Mouse (Mus musculus) stomach, embryonic 15.5 days (tissue): Measurements from ENCODE around the gene Pbx1. TPM values are rescaled to one million over a fixed set of nuclear protein-coding genes. Genes with fewer than 3 reads are reported as not detected.

ENCODE experiments used
- ATAC-seq: fragments of 200-750 bp; cut with Nextera tagmentation; 2 replicates; pipeline ENCODE4 v1.8.0; 2017; ENCODE audit warnings: low read depth, moderate number of reproducible peaks, moderate TSS enrichment; ENCODE audit not compliant: insufficient read depth, low FRiP score
- H3K27ac ChIP-seq: fragments of 300-500 bp; sonication (generic); 2 replicates; pipeline ENCODE4 v1.5.1; 2015; ENCODE audit warnings: mild to moderate bottlenecking, inconsistent platforms
- H3K27me3 ChIP-seq: fragments of 300-500 bp; sonication (generic); replicated peaks from 2 replicates; pipeline ENCODE4 v1.6.1; 2015; ENCODE audit warnings: inconsistent platforms
- H3K36me3 ChIP-seq: fragments of 300-500 bp; sonication (generic); 2 replicates; pipeline ENCODE4 v1.6.1; 2015; ENCODE audit warnings: inconsistent platforms
- H3K4me1 ChIP-seq: fragments of 300-500 bp; sonication (generic); 2 replicates; pipeline ENCODE4 v1.6.1; 2015; ENCODE audit warnings: inconsistent platforms
- H3K4me2 ChIP-seq: fragments of 300-500 bp; sonication (generic); 2 replicates; pipeline ENCODE4 v1.6.1; 2015; ENCODE audit warnings: mild to moderate bottlenecking, inconsistent platforms
- H3K4me3 ChIP-seq: fragments of 300-500 bp; sonication (generic); replicated peaks from 2 replicates; pipeline ENCODE4 v1.5.1; 2015; ENCODE audit warnings: inconsistent platforms
- H3K9ac ChIP-seq: fragments of 300-500 bp; sonication (generic); 2 replicates; pipeline ENCODE4 v1.6.1; 2015; ENCODE audit warnings: inconsistent platforms
- H3K9me3 ChIP-seq: fragments of 300-500 bp; sonication (generic); 2 replicates; pipeline ENCODE4 v1.6.1; 2016; ENCODE audit warnings: inconsistent platforms
- WGBS: fragments of 180-500 bp; shearing (Covaris S2); methylation state at CpG from one replicate; pipeline ENCODE4 v1.1.7; 2015; 5-methylcytosine and 5-hydroxymethylcytosine counted together
- polyA plus RNA-seq: library from polyadenylated mRNA; unstranded; fragments of >200 nt; fragmentation: Nextera tagmentation; extraction: Ambion mirVana; gene quantifications from 2 replicates; pipeline ENCODE4 v1.2.1, GENCODE M21; 2015

Pbx1 gene
- polyA plus RNA-seq, 1 experiment from 2014 or later: 36.2 TPM

DNA sequence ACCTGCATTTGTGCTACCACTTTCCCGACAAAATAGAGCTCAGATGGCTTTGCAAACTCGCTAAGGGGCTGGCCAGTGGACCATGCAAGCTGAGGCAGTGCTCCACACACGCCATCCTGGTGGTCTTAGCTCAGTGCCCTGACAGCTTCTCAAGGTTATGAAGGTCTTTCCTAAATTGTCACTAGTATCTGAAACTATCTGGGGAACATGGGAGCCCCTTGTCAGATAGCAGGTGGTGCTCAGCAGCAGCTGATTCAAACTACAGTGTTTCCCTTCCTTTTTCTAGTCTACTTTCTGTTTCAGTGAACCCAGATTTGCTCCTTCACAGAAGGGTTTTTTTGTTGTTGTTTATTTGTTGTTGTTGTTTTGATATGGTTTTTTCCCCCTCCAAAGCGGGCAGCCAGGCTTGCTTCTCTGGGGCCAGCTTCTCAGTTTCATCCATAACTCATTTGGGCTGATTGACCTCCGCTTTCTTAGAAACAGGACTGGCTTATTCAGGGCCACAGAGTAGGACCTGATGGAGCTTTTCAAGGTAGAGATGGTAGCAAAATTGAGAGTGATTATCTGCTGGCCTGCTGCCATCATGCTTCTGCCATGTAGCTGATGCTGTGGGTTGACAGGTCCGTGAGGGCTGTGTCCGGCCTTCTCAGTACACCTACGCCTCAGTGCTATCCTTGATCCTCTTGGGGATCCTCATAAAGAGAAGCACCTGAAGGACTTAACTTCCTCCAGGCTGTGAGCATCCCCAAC is 141.7 kb downstream of the Pbx1 start:
- Histone ChIP-seq H3K9ac (no peak overlapping the region), H3K27me3 (no peaks in the 10 kb centered on the region), H3K9me3 (no peaks in the 10 kb centered on the region), H3K4me3 (no peak overlapping the region), H3K4me2 (no peak overlapping the region), H3K36me3 (no peaks in the 10 kb centered on the region), H3K4me1 (peaks cover 31% of the 10 kb centered on the region), H3K27ac (no peak overlapping the region)
- no peak for ATAC-seq
- WGBS: 80% methylated on average over 8 of the region's 8 CpGs

DNA sequence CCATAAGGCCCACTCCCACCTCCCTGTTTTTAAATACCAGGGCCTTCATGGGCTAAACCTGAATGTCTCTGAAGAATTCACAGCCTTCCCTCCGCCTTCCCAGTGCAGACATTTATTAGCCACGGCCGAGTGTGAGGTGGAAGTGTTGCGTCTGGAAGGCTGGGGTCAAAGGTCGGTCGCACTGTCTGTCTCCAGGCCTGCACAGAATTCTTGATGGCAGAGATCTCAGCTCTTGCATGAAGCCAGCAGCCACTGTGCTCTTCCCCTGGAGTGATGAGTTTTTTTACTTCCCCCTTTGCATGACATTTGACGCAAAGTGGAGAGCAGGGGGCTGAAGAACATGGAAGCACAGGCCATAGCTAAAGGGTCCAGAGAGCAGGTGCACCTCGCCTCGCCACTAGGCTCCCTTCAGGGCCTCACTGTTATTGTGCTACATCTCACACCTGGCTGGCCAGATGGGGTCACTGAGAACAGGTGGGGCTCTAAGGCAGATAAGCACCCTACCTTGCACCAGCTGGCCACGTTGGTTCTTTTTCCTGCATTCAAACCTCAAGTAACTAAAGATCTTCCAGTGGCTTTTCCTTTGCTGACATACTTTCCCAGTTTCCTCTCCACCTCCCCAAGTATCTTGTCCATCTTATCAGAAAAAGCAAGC is 143.1 kb downstream of the Pbx1 start:
- no peak overlapping the region for H3K4me3 ChIP-seq
- peak overlapping the region; percentile 13; the same call in 1 of the 2 replicates for H3K4me2 ChIP-seq
- ATAC-seq: peak; percentile 25; the same call in 1 of the 2 replicates
- H3K27ac ChIP-seq: peak overlapping the region; percentile 77
- H3K4me1 ChIP-seq: peaks cover 38% of the 10 kb centered on the region
- WGBS: 51% methylated on average over 10 of the region's 10 CpGs
- no peaks in the 10 kb centered on the region for H3K27me3 ChIP-seq
- H3K9me3 ChIP-seq: no peaks in the 10 kb centered on the region
- H3K9ac ChIP-seq: no peak overlapping the region
- no peaks in the 10 kb centered on the region for H3K36me3 ChIP-seq

DNA sequence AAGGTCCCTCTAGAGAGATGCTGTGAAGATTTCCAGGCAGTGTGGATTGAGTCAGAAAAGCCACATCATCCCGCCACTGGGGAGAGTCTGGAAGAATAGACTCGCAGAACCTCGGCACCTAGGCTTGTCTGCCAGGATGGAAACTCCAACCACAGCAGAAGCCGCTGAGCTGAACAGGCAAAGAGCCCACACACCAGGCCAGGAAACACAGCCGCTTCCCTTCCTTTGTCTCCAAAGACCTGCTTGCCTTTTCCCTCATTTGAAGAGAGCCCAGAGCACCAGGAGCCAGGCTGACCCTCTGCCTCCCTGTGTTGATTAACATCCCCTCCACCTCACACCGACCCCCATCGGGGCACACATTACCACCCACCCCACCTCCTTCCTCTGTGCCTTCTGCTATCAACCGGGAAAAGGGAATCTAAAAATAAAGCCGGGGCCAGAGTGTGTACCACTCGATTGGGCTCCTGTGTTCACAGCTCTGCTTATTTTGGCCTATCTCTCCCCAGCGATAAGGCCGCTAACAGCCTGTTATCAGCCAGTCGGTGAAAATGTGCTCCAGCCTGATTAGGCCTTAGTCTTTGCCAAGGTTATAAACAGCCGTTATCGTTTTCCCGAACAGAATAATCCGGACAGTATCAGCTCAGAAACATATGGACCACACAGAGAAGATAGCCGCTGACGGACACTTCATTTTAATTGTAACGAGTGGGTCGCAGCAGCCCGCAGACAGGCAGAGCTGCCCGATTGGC is 144.1 kb downstream of the Pbx1 start:
- WGBS: 31% methylated on average over 23 of the region's 23 CpGs
- ATAC-seq: peak; percentile 95
- Histone ChIP-seq H3K27ac (peak overlapping the region; percentile 77), H3K4me2 (peak overlapping the region; percentile 34; the same call in 1 of the 2 replicates), H3K4me1 (peaks cover 42% of the 10 kb centered on the region), H3K9me3 (no peaks in the 10 kb centered on the region), H3K4me3 (no peak overlapping the region), H3K36me3 (no peaks in the 10 kb centered on the region), H3K9ac (no peak overlapping the region), H3K27me3 (no peaks in the 10 kb centered on the region)

DNA sequence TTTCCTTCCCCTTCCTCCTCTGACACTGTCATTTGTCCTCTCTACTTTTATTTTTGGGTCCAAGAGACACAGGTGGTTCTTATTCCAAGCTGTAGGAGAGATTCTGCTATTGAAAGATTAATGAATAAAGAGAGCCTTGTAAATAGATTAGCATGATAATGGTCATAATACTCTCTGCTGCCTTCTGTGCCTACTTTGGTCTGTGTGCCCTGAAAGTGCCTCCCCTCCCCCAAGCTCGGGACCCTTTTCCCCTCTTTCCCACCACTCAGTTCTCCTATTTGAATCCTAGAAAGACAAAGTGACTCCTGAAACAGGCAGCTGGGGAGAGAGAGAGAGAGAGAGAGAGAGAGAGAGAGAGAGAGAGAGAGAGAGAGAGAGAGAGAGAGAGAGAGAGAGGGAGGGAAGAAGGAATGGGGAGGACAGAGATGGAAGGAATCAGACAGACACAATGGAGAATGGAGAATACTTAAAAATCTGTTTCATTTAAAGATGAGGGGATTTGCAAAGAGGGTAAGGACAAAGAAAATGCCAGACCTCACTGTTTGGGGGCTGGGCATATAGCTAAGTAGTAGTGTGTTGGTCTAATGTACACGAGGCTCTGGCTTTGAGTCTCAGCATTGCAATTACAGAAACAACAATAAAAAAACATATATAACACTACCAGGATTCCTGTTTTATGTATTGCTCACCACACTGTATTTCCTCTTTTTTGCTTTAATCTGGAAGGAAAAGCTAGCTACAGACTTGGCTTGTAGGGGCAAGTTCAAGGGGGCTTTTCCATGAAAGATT is 145.0 kb downstream of the Pbx1 start:
- ATAC-seq: no peak
- WGBS: 50% methylated on average over 2 of the region's 2 CpGs
- H3K27ac ChIP-seq: peak overlapping the region; percentile 77
- peaks cover 42% of the 10 kb centered on the region for H3K4me1 ChIP-seq
- no peaks in the 10 kb centered on the region for H3K36me3 ChIP-seq
- H3K4me3 ChIP-seq: no peak overlapping the region
- H3K9ac ChIP-seq: no peak overlapping the region
- H3K4me2 ChIP-seq: no peak overlapping the region
- H3K27me3 ChIP-seq: no peaks in the 10 kb centered on the region
- H3K9me3 ChIP-seq: no peaks in the 10 kb centered on the region

GRCm38 (mm10) chr1:168284566-168285141 is 147.4 kb downstream of the Pbx1 start:
- Histone ChIP-seq H3K4me2 (no peak overlapping the region), H3K9ac (no peak overlapping the region), H3K27ac (peak overlapping the region; percentile 41; the same call in 1 of the 2 replicates), H3K4me1 (peaks cover 31% of the 10 kb centered on the region), H3K36me3 (no peaks in the 10 kb centered on the region), H3K4me3 (no peak overlapping the region), H3K27me3 (no peaks in the 10 kb centered on the region), H3K9me3 (no peaks in the 10 kb centered on the region)
- 34% methylated on average over 9 of the region's 9 CpGs for WGBS
- ATAC-seq: no peak

- no peak for ATAC-seq
- peaks cover 28% of the 10 kb centered on the region for H3K4me1 ChIP-seq
- 0 out of 2 replicates have a peak overlapping the region, but pooled peaks have one; percentile 1 for H3K27ac ChIP-seq
Measured at GRCm38 (mm10) chr1:168283841-168284565, 148.1 kb downstream of the Pbx1 start.

GRCm38 (mm10) chr1:168283421-168283820 is 148.6 kb downstream of the Pbx1 start:
- no peaks in the 10 kb centered on the region for H3K9me3 ChIP-seq
- H3K36me3 ChIP-seq: no peaks in the 10 kb centered on the region
- ATAC-seq: no peak
- H3K4me3 ChIP-seq: no peak overlapping the region
- H3K27me3 ChIP-seq: no peaks in the 10 kb centered on the region
- 73% methylated on average over 2 of the region's 2 CpGs for WGBS
- no peak overlapping the region for H3K27ac ChIP-seq
- H3K9ac ChIP-seq: no peak overlapping the region
- no peak overlapping the region for H3K4me2 ChIP-seq
- peaks cover 22% of the 10 kb centered on the region for H3K4me1 ChIP-seq

More at GRCm38 (mm10) chr1:168283841-168284565, 148.1 kb downstream of the Pbx1 start:
- no peak overlapping the region for H3K9ac ChIP-seq
- no peak overlapping the region for H3K4me3 ChIP-seq
- H3K9me3 ChIP-seq: no peaks in the 10 kb centered on the region
- H3K4me2 ChIP-seq: no peak overlapping the region
- H3K36me3 ChIP-seq: no peaks in the 10 kb centered on the region
- H3K27me3 ChIP-seq: no peaks in the 10 kb centered on the region
- 49% methylated on average over 15 of the region's 15 CpGs for WGBS

- WGBS: 83% methylated on average over 5 of the region's 5 CpGs
- Histone ChIP-seq H3K27me3 (no peaks in the 10 kb centered on the region), H3K4me2 (no peak overlapping the region), H3K4me1 (no peaks in the 10 kb centered on the region), H3K9ac (no peak overlapping the region), H3K27ac (no peak overlapping the region), H3K36me3 (no peaks in the 10 kb centered on the region), H3K9me3 (no peaks in the 10 kb centered on the region), H3K4me3 (no peak overlapping the region)
- no peak for ATAC-seq
Measured at GRCm38 (mm10) chr1:168275678-168276077, 156.4 kb downstream of the Pbx1 start.

DNA sequence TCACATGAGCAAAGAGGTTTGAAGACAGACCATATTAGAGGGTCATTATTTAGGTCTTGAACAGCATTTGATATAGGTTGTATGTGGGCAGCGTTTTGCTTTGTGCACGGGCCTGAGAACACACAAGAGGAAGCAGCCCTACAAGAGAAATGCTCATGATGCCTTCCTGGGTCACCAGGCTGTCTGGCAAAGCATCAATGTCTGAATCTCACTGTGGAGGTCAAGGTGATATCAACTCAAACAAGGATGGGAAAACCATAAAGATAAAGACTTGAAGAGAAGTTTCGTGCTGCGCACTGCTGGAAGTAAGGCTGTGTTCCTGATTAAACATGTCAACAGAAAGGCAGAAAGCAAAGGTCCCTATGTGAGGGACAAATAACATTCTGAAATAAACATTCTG is 157.8 kb downstream of the Pbx1 start:
- no peak overlapping the region for H3K27ac ChIP-seq
- H3K4me1 ChIP-seq: no peaks in the 10 kb centered on the region
- H3K4me3 ChIP-seq: no peak overlapping the region
- no peak overlapping the region for H3K9ac ChIP-seq
- H3K27me3 ChIP-seq: no peaks in the 10 kb centered on the region
- H3K4me2 ChIP-seq: no peak overlapping the region
- no peaks in the 10 kb centered on the region for H3K36me3 ChIP-seq
- H3K9me3 ChIP-seq: no peaks in the 10 kb centered on the region
- no peak for ATAC-seq
- 90% methylated on average over 4 of the region's 4 CpGs for WGBS

DNA sequence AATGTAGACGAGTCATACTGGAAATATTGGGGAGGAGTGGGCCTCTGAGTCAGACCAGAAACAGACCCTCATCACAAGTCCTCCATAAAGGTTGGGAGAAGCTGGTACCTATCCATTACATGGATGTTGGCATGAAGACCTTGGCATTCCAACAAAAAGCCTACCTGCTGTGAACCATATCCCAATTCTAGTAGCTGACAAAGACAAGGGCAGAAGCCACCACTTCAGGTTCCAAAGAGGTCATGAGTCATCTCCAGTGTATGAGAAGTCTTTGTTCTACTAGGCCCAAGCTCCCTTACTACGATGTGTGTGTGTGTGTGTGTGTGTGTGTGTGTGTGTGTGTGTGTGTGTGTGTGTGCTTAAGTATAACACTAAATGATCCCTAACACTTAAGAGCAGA is 160.0 kb downstream of the Pbx1 start:
- no peak overlapping the region for H3K4me2 ChIP-seq
- 0 out of 2 replicates have a peak, but pooled peaks cover 4% of the 10 kb centered on the region for H3K4me1 ChIP-seq
- H3K36me3 ChIP-seq: no peaks in the 10 kb centered on the region
- no peaks in the 10 kb centered on the region for H3K9me3 ChIP-seq
- no peak overlapping the region for H3K27ac ChIP-seq
- H3K27me3 ChIP-seq: no peaks in the 10 kb centered on the region
- no peak for ATAC-seq
- 70% methylated on average over 2 of the region's 2 CpGs for WGBS
- H3K9ac ChIP-seq: no peak overlapping the region
- no peak overlapping the region for H3K4me3 ChIP-seq
